Mouse (Mus musculus) left cerebral cortex, adult 2 months (tissue): ENCODE results near the gene Jmjd1c. TPM values are rescaled to one million over a fixed set of nuclear protein-coding genes. Genes with fewer than 3 reads are reported as not detected.
A peak's percentile ranks its signal among the peaks of the same experiment; 100 is the strongest.

Experiments
- DNase-seq, 2 experiments: peaks; one replicate each; pipeline ENCODE4 v3.0.0; 2021 to 2022; ENCODE audit warnings: low spot score in 2 of 2, mixed read lengths in 1 of 2; ENCODE audit errors: extremely low spot score in 1 of 2
- H3K27ac ChIP-seq: fragments of 200-600 bp; 2 replicates; pipeline ENCODE4 v1.8.1; 2022
- H3K4me3 ChIP-seq: fragments of 200-600 bp; 2 replicates; pipeline ENCODE4 v1.8.1; 2022
- CTCF ChIP-seq: fragments of 200-600 bp; IDR thresholded peaks from 2 replicates; pipeline ENCODE4 v1.8.1; 2022; ENCODE audit warnings: antibody characterized with exemption, mild to moderate bottlenecking, moderate library complexity
- intact Hi-C: fragments of 180-260 bp; cut with DNase I; formaldehyde crosslinking; loops from one replicate; pipeline ENCODE4 v1.15.1; 2025
- total RNA-seq, 2 experiments: library from RNA; stranded (reverse); gene quantifications; 2 replicates each; pipeline ENCODE4 v1.2.3; 2021

The Jmjd1c gene
- total RNA-seq, 2 experiments from 2014 or later, result 86.3 to 102 TPM

GRCm38 (mm10) chr10:67187001-67187453 lies 91.1 kb downstream of the Jmjd1c start:
- no peak for DNase-seq
- Histone ChIP-seq H3K4me3 (peak overlapping the region; percentile 47), H3K27ac (peak overlapping the region; percentile 87)
- TF ChIP-seq CTCF, result no peak
- intact Hi-C loops, result loop anchor here (5.0 kb wide), 3 partner anchors 60 to 265 kb away; partner anchors contain the start of genes Jmjd1c and Reep3

GRCm38 (mm10) chr10:67187952-67188351 lies 92.0 kb downstream of the Jmjd1c start:
- no peak for DNase-seq
- Histone ChIP-seq H3K27ac (no peak overlapping the region), H3K4me3 (peak overlapping the region; percentile 47)
- intact Hi-C loops, result loop anchor here (5.0 kb wide), 3 partner anchors 61 to 266 kb away; partner anchors contain the start of genes Jmjd1c and Reep3
- no peak for TF ChIP-seq CTCF

GRCm38 (mm10) chr10:67189057-67189456 lies 93.1 kb downstream of the Jmjd1c start:
- H3K4me3 ChIP-seq, result no peak overlapping the region
- no peak for TF ChIP-seq CTCF
- intact Hi-C loops, result loop anchor here (5.0 kb wide), 3 partner anchors 62 to 267 kb away; partner anchors contain the start of genes Jmjd1c and Reep3
- no peak for DNase-seq
- 0 out of 2 replicates have a peak overlapping the region, but pooled peaks have one; percentile 51 for H3K27ac ChIP-seq

- Histone ChIP-seq H3K4me3 (no peak overlapping the region), H3K27ac (no peak overlapping the region)
- intact Hi-C loops, result no loop called here
- peak; percentile 17 for TF ChIP-seq CTCF
- no peak for DNase-seq
Observed at GRCm38 (mm10) chr10:67190261-67190660, 94.3 kb downstream of the Jmjd1c start.

GRCm38 (mm10) chr10:67192366-67192765 lies 96.4 kb downstream of the Jmjd1c start:
- intact Hi-C loops, result no loop called here
- Histone ChIP-seq H3K4me3 (no peak overlapping the region), H3K27ac (no peak overlapping the region)
- TF ChIP-seq CTCF, result peak; percentile 49
- DNase-seq, result no peak

GRCm38 (mm10) chr10:67193003-67193652 lies 97.2 kb downstream of the Jmjd1c start:
- no peak for TF ChIP-seq CTCF
- intact Hi-C loops, result no loop called here
- Histone ChIP-seq H3K27ac (no peak overlapping the region), H3K4me3 (no peak overlapping the region)
- DNase-seq, result no peak

GRCm38 (mm10) chr10:67194046-67194445 lies 98.1 kb downstream of the Jmjd1c start:
- intact Hi-C loops, result no loop called here
- no peak for TF ChIP-seq CTCF
- DNase-seq, result no peak
- Histone ChIP-seq H3K4me3 (no peak overlapping the region), H3K27ac (no peak overlapping the region)

GRCm38 (mm10) chr10:67195671-67196070 lies 99.7 kb downstream of the Jmjd1c start:
- H3K4me3 ChIP-seq, result no peak overlapping the region
- intact Hi-C loops, result no loop called here
- no peak for TF ChIP-seq CTCF
- no peak overlapping the region for H3K27ac ChIP-seq
- no peak for DNase-seq

GRCm38 (mm10) chr10:67197186-67197585 lies 101.3 kb downstream of the Jmjd1c start:
- DNase-seq, result no peak
- H3K27ac ChIP-seq, result peak overlapping the region; percentile 47
- no peak overlapping the region for H3K4me3 ChIP-seq
- TF ChIP-seq CTCF, result no peak
- intact Hi-C loops, result no loop called here

GRCm38 (mm10) chr10:67197829-67198228 lies 101.9 kb downstream of the Jmjd1c start:
- H3K27ac ChIP-seq, result no peak overlapping the region
- intact Hi-C loops, result no loop called here
- no peak for DNase-seq
- no peak overlapping the region for H3K4me3 ChIP-seq
- TF ChIP-seq CTCF, result no peak

GRCm38 (mm10) chr10:67201769-67202168 lies 105.8 kb downstream of the Jmjd1c start:
- intact Hi-C loops, result no loop called here
- no peak overlapping the region for H3K4me3 ChIP-seq
- H3K27ac ChIP-seq, result no peak overlapping the region
- no peak for TF ChIP-seq CTCF
- DNase-seq, result no peak

GRCm38 (mm10) chr10:67202470-67202869 lies 106.5 kb downstream of the Jmjd1c start:
- no peak for TF ChIP-seq CTCF
- intact Hi-C loops, result no loop called here
- no peak for DNase-seq
- Histone ChIP-seq H3K4me3 (no peak overlapping the region), H3K27ac (no peak overlapping the region)
